Mouse (Mus musculus): Measurements from ENCODE around the gene Slc25a12.

Slc25a12 gene

GRCm38 (mm10) chr2:71245416-71245815 lies 122.1 kb downstream of the Slc25a12 start:
- no peak for DNase-seq

- no peak for DNase-seq
These were observed 122.7 kb downstream of the Slc25a12 start for GRCm38 (mm10) chr2:71244807-71245206.

GRCm38 (mm10) chr2:71243058-71243672 lies 124.4 kb downstream of the Slc25a12 start:
- peak in 1 of 2 experiments; percentile 13 for DNase-seq

GRCm38 (mm10) chr2:71242180-71242579 lies 125.4 kb downstream of the Slc25a12 start:
- no peak for DNase-seq

- no peak for DNase-seq
These were observed 126.0 kb downstream of the Slc25a12 start for GRCm38 (mm10) chr2:71241505-71241904.

DNA sequence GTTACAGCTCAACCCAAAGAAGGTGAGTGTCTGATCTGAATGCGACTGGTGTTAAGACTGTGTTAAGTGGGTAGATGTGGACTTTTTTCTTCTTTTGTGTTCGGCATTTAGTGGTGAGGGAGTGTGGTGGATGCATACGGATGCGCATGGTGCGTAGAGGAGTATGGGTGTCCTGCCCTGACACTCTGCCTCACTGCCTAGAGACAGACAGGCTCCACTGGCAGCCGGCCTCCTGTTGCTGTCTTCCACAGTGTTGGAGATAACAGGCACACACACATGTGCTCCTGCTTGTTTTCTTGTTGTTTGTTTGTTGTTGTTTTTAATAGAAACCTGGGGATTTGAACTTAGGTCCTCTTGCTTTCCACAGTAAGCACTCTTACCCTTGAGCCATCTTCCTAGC lies 131.5 kb downstream of the Slc25a12 start:
- no peak for DNase-seq

GRCm38 (mm10) chr2:71235420-71235819 lies 132.1 kb downstream of the Slc25a12 start:
- DNase-seq, result no peak

GRCm38 (mm10) chr2:71232976-71233375 lies 134.6 kb downstream of the Slc25a12 start:
- DNase-seq, result no peak

GRCm38 (mm10) chr2:71231951-71232350 lies 135.6 kb downstream of the Slc25a12 start:
- no peak for DNase-seq

DNA sequence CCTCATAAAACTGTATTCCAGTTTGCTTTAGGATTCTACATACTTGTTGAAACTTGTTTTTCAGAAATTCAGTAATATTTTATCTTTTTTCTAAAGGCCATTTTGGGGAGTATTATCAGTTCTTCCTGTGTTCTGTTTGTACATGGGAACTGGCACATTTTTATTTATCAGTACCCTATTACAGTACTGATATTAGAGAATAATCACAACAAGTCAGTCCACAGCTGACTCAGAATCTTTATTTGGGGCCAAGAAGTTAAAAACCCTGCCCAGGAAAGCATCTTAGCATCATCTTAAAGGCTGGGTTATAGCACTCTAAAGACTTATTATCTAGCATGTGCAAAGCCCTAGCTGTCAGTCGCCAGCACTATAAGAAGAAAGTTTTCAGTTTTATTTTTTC lies 137.9 kb downstream of the Slc25a12 start:
- DNase-seq, result no peak

GRCm38 (mm10) chr2:71227398-71227797 lies 140.2 kb downstream of the Slc25a12 start:
- DNase-seq, result no peak

All from kidney, postnatal 25 days (tissue).